Comparison of ENCODE assay signal across 29 mouse cellular contexts in the genomic region with DNA sequence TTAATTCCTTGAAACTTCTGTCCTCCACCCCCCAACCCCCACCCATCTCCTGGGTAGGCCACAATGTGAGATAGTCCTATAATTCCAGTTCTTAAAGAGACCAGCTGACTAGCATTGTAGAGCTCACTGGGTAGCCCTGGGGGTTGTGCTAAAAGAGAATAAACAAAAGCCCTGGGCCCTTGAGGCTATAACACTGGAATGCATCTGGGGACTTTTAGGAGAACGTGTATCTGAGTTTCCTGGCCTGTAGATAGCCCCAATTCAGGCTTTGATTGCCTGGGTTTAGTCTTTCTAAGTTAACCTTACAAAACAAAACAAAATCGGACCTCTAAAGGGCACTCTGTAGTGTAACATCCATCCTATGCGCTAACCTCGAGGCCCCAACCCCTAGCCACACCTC.
"Had no signal": no experiment of that assay in that cellular context is flagged by ENCODE, and none has a peak within 500 bp of the region (broad histone marks: within the 10 kb centered on the region; RNA-seq: fewer than 3 reads in every experiment).

No protein-coding gene starts in this region.

- H3K9me3 ChIP-seq: heart, embryonic 13.5 days; heart, embryonic 15.5 days; hindbrain, embryonic 10.5 days; hindbrain, embryonic 12.5 days; intestine, embryonic 15.5 days; kidney, embryonic 15.5 days; limb, embryonic 10.5 days; limb, embryonic 12.5 days; liver, embryonic 13.5 days; liver, embryonic 15.5 days had no signal

- H3K4me3 ChIP-seq: gastrocnemius, adult 2 months; heart, adult 2 months; heart, embryonic 13.5 days; heart, embryonic 15.5 days; hindbrain, embryonic 10.5 days; hindbrain, embryonic 12.5 days; intestine, embryonic 15.5 days; kidney, embryonic 15.5 days; left cerebral cortex, adult 2 months; limb, embryonic 10.5 days; limb, embryonic 12.5 days; liver, embryonic 13.5 days; liver, embryonic 15.5 days had no signal

- H3K4me1 ChIP-seq: heart, embryonic 15.5 days; hindbrain, embryonic 12.5 days; intestine, embryonic 15.5 days; kidney, embryonic 15.5 days; limb, embryonic 10.5 days; limb, embryonic 12.5 days; liver, embryonic 13.5 days; liver, embryonic 15.5 days had no signal

- H3K4me2 ChIP-seq: heart, embryonic 11.5 days; heart, embryonic 13.5 days; heart, embryonic 15.5 days; hindbrain, embryonic 12.5 days; hindbrain, embryonic 14.5 days; intestine, embryonic 15.5 days; kidney, embryonic 15.5 days; limb, embryonic 12.5 days; liver, embryonic 11.5 days; liver, embryonic 13.5 days; liver, embryonic 15.5 days had no signal

- H3K27me3 ChIP-seq: heart, embryonic 13.5 days; heart, embryonic 15.5 days; hindbrain, embryonic 12.5 days; intestine, embryonic 15.5 days; kidney, embryonic 15.5 days; liver, embryonic 13.5 days; liver, embryonic 15.5 days had no signal

- H3K9ac ChIP-seq: heart, embryonic 13.5 days; heart, embryonic 15.5 days; hindbrain, embryonic 12.5 days; hindbrain, embryonic 14.5 days; intestine, embryonic 15.5 days; kidney, embryonic 15.5 days; limb, embryonic 12.5 days; liver, embryonic 13.5 days; liver, embryonic 15.5 days had no signal

- DNase-seq: gastrocnemius, adult 2 months; gastrocnemius, postnatal 10 days; gastrocnemius, postnatal 25 days; heart, adult 2 months; heart, postnatal 14 days; heart, postnatal 4 days; kidney, adult 18-20 months; kidney, adult 8-10 months; kidney, postnatal 14 days; kidney, postnatal 36 days; liver; liver, embryonic 13.5 days had no signal

- H3K27ac ChIP-seq: gastrocnemius, adult 2 months; heart, adult 2 months; heart, embryonic 13.5 days; heart, embryonic 15.5 days; hindbrain, embryonic 10.5 days; hindbrain, embryonic 12.5 days; hindbrain, embryonic 14.5 days; intestine, embryonic 15.5 days; kidney, embryonic 15.5 days; kidney, postnatal 0 days; left cerebral cortex, adult 2 months; limb, embryonic 10.5 days; limb, embryonic 12.5 days; liver, embryonic 13.5 days; liver, embryonic 15.5 days had no signal

- ATAC-seq: hindbrain, embryonic 16.5 days; inflammation-experienced regulatory T-cells, adult 6 months; intestine, embryonic 15.5 days; intestine, postnatal 0 days had no signal

- H3K36me3 ChIP-seq: heart, embryonic 13.5 days; heart, embryonic 15.5 days; hindbrain, embryonic 10.5 days; hindbrain, embryonic 12.5 days; intestine, embryonic 15.5 days; kidney, embryonic 15.5 days; limb, embryonic 10.5 days; limb, embryonic 12.5 days; liver, embryonic 13.5 days; liver, embryonic 15.5 days had no signal
